Mouse (Mus musculus) ES-Bruce4 (cell line): ENCODE results near the gene Ndufs2.

Source experiments
- CTCF ChIP-seq: IDR thresholded peaks from one replicate; pipeline ENCODE4 v1.8.1; 2011; ENCODE audit warnings: low read depth, low read length
- EP300 ChIP-seq: IDR thresholded peaks from 2 replicates; pipeline ENCODE4 v1.6.1; 2011; ENCODE audit warnings: low read depth, low read length; ENCODE audit not compliant: insufficient read depth
- POLR2A ChIP-seq: IDR thresholded peaks from one replicate; pipeline ENCODE4 v1.8.1; 2011; ENCODE audit warnings: low read length; ENCODE audit not compliant: insufficient read depth

DNA sequence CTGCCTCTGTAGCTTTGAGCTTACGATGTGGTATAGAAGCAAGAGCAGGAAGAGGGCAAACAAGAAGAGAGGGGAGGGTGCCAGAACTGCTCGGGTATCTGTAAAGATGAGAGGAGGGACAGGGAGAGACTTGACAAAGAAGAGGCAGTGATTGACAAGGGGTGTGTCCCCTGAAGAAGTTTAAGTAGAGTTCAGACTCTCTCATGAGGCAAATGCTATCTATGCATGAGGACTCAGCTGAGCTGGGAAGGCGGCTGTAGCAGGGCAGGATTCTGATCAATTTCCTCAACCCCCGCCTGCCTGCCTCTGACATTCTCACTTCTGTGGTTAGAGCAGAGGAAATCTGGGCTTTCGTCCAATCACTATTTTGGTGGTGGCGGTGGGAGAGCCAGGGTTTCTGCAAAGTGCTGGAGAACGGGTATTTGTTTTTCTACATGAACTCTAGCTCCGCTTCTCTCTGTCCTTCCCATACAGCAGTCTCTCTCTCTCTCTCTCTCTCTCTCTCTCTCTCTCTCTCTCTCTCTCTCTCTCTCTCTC is 11.5 kb upstream of the Ndufs2 start:
- no peak for TF ChIP-seq EP300
- TF ChIP-seq CTCF, result no peak
- TF ChIP-seq POLR2A, result no peak
